Mouse (Mus musculus) splenic B cell, adult 2 months (primary cell): Measurements from ENCODE around the gene Arf1.

ENCODE experiments used
- DNase-seq: peaks from one replicate; pipeline ENCODE4 v3.0.0-alpha.2; 2011; ENCODE audit warnings: low read depth, low spot score
- H3K27me3 ChIP-seq: 2 replicates; pipeline ENCODE4 v1.6.1; 2012; ENCODE audit warnings: mild to moderate bottlenecking, low read length, moderate library complexity, mixed read lengths; ENCODE audit not compliant: control insufficient read depth, poor library complexity, insufficient read depth, severe bottlenecking
- H3K36me3 ChIP-seq: 2 replicates; pipeline ENCODE4 v1.6.1; 2012; ENCODE audit warnings: mild to moderate bottlenecking, low read length, moderate library complexity, mixed read lengths; ENCODE audit not compliant: control insufficient read depth, poor library complexity, insufficient read depth, severe bottlenecking

Arf1 gene

DNA sequence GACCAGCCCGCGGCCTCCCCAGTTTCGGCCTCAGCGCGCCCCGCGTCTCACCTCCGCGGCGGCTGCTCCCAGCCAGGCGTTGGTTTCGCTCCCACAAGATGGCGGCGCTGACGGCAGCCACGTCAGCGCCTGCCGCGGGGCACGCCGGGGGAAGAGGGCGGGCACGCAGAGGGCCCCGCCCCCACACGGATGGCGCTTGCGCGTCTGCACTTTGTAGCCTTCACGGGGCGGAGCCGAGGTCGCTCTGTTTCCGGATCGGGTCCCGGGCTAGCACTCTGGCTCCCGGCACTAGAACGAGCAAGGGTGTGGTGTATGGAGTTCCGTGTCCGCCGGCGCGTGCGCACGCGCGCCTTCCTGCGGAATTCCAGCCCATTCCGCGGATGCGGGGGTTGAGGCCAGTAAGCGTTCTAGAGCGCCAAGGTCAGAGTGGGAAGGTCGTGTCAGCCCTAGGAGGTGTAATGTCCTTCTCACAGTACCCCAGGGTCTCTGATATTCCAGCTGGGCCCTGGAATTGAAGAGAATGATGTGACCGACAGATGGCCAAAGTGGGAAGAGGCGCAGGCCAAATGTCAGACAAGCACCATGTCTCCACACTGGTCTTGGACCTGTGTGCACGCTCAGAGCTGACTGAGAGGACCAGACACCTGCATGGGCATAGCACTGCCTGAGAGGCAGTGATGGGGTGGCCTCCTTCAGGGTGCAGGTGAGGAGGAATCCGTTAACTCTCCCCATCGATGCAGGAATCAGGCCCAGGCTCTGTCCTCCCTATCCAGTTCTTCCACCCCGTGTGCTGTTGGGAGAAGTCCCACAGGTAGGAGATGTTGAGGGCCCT, at the start of gene Arf1:
Arf1 (minus strand) TSS at position 149 of the 832 bp plus-strand sequence.
- DNase-seq: peak; percentile 97
- Histone ChIP-seq H3K27me3 (no peaks in the 10 kb centered on the region), H3K36me3 (no peaks in the 10 kb centered on the region)

DNA sequence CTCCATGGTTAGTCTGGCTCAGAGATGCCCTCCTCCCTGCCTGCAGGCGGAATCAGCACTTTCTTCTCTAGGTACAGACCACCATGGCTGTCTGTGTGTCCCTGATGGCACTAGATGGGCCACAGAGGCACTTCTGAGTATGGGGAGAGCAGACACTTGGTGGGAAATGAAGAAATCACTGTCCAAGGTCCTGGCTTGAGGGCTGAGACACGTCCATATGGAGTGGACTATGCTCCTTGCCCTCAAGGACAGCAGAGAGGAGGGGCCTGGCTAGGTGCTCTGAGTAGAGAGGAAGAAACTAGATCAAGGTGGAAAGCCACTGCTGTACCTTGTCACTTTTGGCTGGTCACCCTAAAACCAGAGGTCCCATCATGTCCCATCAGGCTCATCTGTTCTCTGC, 48.8 kb upstream of the Arf1 start:
- H3K36me3 ChIP-seq: no peaks in the 10 kb centered on the region
- no peak for DNase-seq

DNA sequence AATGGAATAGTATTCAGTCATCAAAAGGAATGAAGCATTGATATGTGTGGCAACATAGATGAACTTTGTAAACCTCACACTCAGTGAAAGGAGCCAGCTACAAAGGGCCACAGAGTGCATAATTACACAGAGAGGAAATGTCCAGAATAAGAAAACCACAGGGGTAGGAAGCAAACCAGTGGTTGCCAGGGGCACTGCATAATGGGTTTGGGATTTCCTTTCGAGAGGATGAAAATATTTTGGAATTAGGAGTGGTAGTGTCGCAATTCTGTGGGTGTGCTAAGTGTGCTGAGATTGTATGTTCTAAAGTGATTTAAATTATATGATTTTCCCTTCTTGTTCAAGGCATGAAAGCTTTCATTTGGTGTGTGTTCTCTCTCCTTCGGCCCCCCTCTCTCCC, 46.1 kb upstream of the Arf1 start:
- no peak for DNase-seq
- Histone ChIP-seq H3K36me3 (no peaks in the 10 kb centered on the region), H3K27me3 (no peaks in the 10 kb centered on the region)

More for the DNA sequence above, 48.8 kb upstream of the Arf1 start:
- no peaks in the 10 kb centered on the region for H3K27me3 ChIP-seq

DNA sequence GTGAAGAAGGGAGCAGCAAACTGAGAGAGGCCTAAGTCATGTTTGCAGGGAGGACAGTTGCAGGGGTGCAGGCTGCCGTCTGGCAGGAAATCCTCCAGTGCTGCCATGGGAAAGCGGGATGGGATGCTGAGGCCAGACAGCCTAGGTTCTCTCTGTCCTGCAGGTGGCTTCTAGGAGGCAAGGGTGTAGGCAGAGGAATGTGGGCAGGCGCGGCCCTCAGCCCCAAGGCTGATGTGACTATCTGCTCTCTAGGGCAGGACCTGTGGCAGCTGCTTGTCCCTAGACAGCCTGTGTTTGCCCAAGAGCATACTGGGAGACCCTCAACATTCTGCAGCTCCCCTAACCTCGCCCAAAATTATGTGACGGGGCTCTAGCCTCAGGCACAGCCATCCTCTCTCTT, 38.7 kb upstream of the Arf1 start:
- Histone ChIP-seq H3K36me3 (no peaks in the 10 kb centered on the region), H3K27me3 (0 out of 2 replicates have a peak, but pooled peaks cover 2% of the 10 kb centered on the region)
- no peak for DNase-seq

DNA sequence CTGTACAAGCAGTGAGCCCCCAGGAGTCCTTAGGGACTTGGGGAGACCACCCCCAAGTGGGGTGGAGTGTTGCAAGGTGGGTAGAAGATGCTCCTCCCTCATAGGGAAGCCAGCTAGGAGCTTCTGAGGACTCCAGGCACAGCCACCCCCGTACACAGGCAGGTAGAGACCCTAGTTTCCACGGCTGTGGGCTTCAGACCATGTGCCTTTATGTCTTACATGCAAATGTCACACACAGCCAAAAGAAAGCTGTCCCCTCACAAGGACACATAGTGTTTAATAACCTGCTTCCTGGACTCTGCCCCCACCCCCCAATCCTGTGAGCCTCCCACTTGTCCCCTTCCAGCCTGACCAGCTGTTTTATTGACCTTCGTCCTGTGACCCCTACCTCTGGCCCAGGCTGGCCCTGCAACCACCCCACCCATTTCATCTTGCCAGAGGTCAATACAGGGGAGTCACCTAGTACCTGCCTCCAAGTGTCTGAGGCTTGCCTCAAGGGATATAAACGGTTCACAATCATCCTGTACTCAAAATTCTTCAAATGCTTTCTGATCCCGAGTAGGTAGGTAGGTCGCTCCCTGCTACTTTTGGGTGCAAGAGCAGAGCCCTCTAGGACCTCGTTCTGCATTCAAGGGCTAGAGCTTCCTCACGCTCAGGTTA, 37.2 kb upstream of the Arf1 start:
- Histone ChIP-seq H3K36me3 (no peaks in the 10 kb centered on the region), H3K27me3 (0 out of 2 replicates have a peak, but pooled peaks cover 2% of the 10 kb centered on the region)
- no peak for DNase-seq

DNA sequence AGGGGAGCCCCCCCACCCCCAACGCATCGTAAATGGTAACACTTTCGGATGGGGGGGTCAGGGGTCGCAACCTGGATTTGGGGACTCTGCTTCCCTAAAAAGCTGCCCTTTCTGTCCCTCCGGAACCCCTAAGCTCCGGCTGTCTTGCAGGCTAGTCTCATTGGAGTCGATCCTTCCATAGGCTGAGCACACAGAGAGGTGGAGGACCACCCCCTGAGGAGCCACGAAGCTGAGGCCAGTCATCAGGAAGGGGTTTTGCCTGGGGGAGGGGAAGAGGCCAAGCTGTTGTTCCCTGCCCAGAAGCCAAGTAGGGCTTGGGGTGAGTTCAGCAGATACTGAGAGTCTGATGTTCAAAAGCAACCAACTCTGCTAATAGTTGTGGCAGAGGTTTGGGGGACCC, 36.5 kb upstream of the Arf1 start:
- H3K36me3 ChIP-seq: no peaks in the 10 kb centered on the region
- DNase-seq: no peak
- H3K27me3 ChIP-seq: 0 out of 2 replicates have a peak, but pooled peaks cover 2% of the 10 kb centered on the region

DNA sequence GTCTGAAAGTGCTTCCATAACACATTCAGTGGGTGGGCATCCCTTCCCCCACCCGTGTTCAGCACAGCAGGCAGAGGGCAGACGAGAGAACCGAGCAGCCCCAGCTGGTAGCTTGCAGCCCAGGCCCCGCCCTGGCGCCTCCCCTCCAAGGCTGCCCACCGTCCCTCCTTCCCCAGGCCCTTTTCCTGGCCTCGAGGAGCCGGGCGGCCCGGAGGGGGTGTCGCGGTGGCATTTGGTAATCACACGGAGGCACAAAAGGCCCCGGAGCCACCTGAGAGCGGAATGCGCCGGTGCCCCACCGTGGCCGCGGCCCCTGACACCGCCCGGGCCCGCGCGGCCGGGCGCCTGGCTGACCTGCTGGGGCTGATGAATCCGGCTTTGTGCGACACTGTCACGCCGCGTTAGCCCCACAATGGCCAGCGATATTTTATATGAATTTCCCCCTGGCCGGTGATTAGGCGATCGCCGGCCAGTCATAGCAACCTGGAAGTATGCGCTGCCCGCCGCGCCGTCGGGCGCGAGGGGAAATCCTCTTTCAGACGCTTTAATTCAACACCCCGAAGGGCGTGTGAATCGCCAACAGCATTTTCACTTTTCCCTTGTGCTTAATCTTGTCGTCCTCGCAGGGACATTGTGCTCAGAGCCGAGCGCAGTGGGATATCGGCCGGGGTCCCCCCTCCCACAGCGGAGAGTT, 35.9 kb upstream of the Arf1 start:
- 0 out of 2 replicates have a peak, but pooled peaks cover 2% of the 10 kb centered on the region for H3K27me3 ChIP-seq
- DNase-seq: no peak

DNA sequence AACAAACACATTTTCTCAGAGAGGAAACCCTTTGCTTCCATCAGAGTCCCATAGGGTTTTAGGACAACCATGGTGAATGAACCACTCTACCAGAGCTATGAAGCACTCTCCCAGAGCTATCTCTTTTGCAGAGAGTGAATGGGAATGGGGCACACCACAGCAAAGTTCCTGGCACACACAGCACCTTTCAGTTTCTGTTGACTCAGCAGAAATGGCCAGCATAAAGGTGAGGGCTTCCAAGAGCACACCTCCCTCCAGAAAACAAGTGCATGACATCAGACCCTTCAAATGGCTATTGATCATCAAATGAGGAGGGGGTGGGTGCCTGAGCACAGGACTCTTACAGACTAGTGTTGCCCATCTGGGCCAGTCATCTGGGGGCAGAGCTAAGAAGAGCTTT, 34.2 kb upstream of the Arf1 start:
- Histone ChIP-seq H3K36me3 (no peaks in the 10 kb centered on the region), H3K27me3 (peaks cover 2% of the 10 kb centered on the region; the same call in 1 of the 2 replicates)
- DNase-seq: no peak

More for the DNA sequence above, 35.9 kb upstream of the Arf1 start:
- no peaks in the 10 kb centered on the region for H3K36me3 ChIP-seq

DNA sequence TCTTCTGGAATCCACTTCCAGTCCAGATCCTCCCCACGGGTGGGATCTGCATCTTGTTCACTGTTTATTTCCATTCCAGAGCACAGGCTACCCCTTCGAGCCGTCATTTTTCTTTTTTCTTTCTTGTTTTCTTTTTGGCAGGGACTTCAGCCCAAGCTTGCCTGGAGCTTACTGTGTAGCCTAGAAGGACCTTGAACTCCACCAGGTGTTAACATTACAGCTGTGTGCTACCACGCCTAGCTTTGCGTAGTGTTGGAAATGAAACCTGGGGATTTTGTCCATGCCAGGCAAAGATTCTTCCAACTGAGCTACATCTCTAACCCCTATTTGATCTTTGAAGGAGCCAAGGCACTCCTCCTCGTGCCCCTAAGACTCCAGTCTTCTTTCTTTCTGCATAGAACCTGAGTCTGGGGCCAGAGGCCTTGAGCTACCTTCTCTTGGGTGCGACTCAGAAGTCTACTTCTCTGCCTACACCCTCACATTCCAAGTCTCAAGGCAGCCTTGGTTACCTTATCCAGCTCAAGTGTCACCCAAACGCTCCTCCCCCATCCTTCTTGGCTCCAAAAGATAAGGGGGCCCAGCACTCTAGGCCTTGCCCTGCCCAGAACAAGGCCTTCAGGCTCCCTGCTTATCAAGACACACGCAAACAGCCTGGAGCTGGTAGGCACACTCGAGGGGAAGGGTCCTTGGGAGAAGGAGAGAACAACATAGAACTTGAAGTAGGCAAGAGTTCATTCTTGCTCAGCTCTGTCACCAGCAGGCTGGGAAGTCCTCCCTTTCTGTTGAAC, 32.8 kb upstream of the Arf1 start:
- H3K27me3 ChIP-seq: peaks cover 2% of the 10 kb centered on the region; the same call in 1 of the 2 replicates
- DNase-seq: no peak
- H3K36me3 ChIP-seq: no peaks in the 10 kb centered on the region

DNA sequence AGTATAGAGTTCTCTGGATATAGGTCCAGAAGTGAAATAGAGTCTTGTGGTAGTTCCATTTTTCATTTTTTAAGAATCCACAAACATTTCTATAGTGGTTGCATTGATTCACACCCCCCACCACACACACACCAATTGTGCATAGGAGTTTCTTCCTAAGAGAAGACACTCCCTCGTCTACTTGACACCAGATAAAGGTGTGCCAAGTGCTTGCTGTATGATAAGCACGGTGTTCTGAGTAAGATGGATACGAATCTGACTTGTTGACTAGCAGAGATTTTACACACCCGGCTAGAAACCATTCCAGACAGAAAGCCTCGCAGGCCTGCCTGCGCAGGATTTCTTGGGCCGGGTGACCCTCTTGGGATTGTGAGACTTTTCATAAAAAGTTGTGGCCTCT, 31.6 kb upstream of the Arf1 start:
- H3K36me3 ChIP-seq: no peaks in the 10 kb centered on the region
- peaks cover 2% of the 10 kb centered on the region; the same call in 1 of the 2 replicates for H3K27me3 ChIP-seq
- DNase-seq: no peak

DNA sequence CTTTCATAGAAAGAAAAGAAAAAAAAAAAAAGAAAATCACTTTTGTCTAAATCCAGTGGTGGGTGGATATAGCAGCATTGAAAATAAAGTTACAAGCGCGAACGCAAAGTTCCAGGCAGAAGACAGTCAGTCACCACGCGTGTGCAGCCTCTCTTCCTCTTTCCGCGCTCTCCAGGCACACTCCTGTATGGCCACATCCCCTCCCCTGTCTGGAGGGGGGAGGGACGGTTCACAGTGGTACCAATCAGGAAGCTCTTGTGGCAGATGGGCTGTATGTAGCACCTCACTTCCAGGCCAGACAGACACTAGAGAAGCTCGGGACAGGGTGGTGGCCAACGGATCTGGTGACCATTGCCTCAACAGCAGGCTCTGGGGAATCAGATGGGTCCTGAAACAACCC, 20.0 kb upstream of the Arf1 start:
- peak; percentile 13 for DNase-seq
- no peaks in the 10 kb centered on the region for H3K27me3 ChIP-seq
- no peaks in the 10 kb centered on the region for H3K36me3 ChIP-seq

DNA sequence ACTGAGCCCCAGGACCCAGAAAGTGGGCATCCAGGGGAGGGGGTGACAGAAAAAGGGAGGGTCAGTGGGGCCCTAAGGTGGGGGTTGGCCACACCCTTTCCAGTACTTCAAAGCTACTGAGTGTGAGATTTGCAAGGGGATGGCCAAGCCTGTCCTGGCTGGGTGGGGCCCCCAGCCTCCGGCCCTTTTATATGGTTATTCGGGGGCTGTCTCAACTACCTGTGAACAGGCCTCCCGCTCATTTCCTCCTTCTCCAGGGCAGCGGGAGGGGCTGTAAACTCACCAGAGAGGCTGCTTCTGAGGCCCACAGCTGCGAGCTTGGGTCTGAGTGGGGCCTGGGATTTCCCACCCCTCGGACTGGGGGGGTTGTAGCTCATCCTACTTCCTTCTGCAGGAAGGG, 15.8 kb upstream of the Arf1 start:
- Histone ChIP-seq H3K27me3 (no peaks in the 10 kb centered on the region), H3K36me3 (no peaks in the 10 kb centered on the region)
- no peak for DNase-seq

DNA sequence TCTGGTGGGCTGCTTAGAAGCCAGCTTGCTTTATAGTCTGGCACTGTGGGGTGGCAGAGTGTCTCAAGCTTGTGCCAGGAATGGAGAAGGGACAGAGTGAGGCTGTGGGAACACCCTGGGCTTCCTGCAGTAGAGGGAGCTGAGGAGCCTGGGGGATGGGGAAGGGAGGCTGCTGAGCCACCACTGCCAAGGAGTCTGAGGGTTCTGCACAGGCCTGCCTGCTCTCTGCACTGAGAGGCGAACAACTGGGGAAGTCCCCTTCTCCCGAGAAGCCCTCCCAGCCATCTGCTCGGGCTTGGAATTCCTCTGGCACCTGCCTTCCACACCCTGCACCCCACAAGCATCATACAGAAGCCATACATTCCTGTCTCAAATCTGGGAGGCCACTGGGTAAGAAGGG, 13.8 kb upstream of the Arf1 start:
- no peak for DNase-seq
- H3K36me3 ChIP-seq: no peaks in the 10 kb centered on the region
- H3K27me3 ChIP-seq: no peaks in the 10 kb centered on the region

DNA sequence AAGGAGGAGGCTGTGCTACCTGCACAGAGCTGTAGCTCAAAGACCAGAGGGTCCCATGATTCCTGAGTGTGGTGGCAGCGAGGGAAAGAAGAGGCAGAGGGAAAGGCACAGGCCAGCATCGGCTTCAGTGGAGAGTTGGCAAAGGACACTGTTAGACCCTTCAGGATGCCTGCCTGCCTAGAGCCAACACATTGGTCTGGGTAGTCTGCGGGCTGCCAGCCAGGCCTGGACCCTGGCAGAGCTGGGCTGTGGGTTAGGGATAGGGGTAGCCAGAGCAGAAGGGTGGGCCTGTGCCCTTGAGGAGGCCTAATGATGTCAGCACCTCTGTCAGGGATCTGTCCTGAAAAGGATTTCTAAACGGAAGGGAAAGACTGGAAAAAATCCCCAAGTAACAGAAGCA, 11.7 kb upstream of the Arf1 start:
- DNase-seq: no peak
- Histone ChIP-seq H3K27me3 (no peaks in the 10 kb centered on the region), H3K36me3 (no peaks in the 10 kb centered on the region)
